Mouse (Mus musculus) retina, adult 2 months (tissue): ENCODE results near the gene Ap4m1.

ENCODE experiments used
- DNase-seq: peaks from one replicate; pipeline ENCODE4 v3.0.0-alpha.2; 2012; ENCODE audit warnings: low read depth, low spot score

Gene Ap4m1

GRCm38 (mm10) chr5:138171695-138172491 is at the start of gene Ap4m1, which contains the start of gene Mcm7:
TSS of gene Ap4m1 (plus strand) at chr5:138172002.
TSS of gene Mcm7 (minus strand) at chr5:138172422.
- peak; percentile 93 for DNase-seq

GRCm38 (mm10) chr5:138132425-138133064 is 39.3 kb upstream of the Ap4m1 start:
- no peak for DNase-seq

- DNase-seq, result no peak
These were observed 34.5 kb upstream of the Ap4m1 start for GRCm38 (mm10) chr5:138137257-138137656.

GRCm38 (mm10) chr5:138137935-138138549 is 33.8 kb upstream of the Ap4m1 start:
- no peak for DNase-seq

GRCm38 (mm10) chr5:138138585-138138984 is 33.2 kb upstream of the Ap4m1 start:
- DNase-seq, result no peak

GRCm38 (mm10) chr5:138154390-138154789 is 17.4 kb upstream of the Ap4m1 start:
- DNase-seq, result no peak

- DNase-seq, result peak; percentile 91
These were observed 16.3 kb upstream of the Ap4m1 start, which contains the start of gene Zfp113 for GRCm38 (mm10) chr5:138155443-138155976. TSS of gene Zfp113 (minus strand) at chr5:138155744.

GRCm38 (mm10) chr5:138160224-138160762 is 11.5 kb upstream of the Ap4m1 start:
- DNase-seq, result no peak

- DNase-seq, result peak; percentile 84
These were observed 10.7 kb upstream of the Ap4m1 start, which contains the start of gene Cops6 for GRCm38 (mm10) chr5:138160842-138161665. TSS of gene Cops6 (plus strand) at chr5:138161071.

- no peak for DNase-seq
These were observed 8.8 kb upstream of the Ap4m1 start for GRCm38 (mm10) chr5:138163046-138163445.

- DNase-seq, result no peak
These were observed 8.2 kb upstream of the Ap4m1 start for GRCm38 (mm10) chr5:138163610-138164009.

- DNase-seq, result no peak
These were observed 6.2 kb upstream of the Ap4m1 start for GRCm38 (mm10) chr5:138165594-138165993.

- DNase-seq, result peak; percentile 89
These were observed 753 bp upstream of the Ap4m1 start for GRCm38 (mm10) chr5:138170936-138171561.

- DNase-seq, result no peak
These were observed 1.4 kb downstream of the Ap4m1 start for GRCm38 (mm10) chr5:138173217-138173616.

- peak; percentile 86 for DNase-seq
These were observed 15.3 kb downstream of the Ap4m1 start, which contains the start of the genes Taf6 and Cnpy4 for GRCm38 (mm10) chr5:138186950-138187638. TSS of gene Taf6 (minus strand) at chr5:138187451. TSS of gene Cnpy4 (plus strand) at chr5:138187485.

GRCm38 (mm10) chr5:138187661-138188306 is 16.0 kb downstream of the Ap4m1 start:
- DNase-seq, result peak; percentile 74

GRCm38 (mm10) chr5:138193771-138194727 is 22.2 kb downstream of the Ap4m1 start, which contains the start of gene Mblac1:
TSS of gene Mblac1 (plus strand) at chr5:138194314.
- DNase-seq, result peak; percentile 71
